Mouse (Mus musculus): ENCODE data around the gene Cd63. TPM values are rescaled to one million over a fixed set of nuclear protein-coding genes. Genes with fewer than 3 reads are reported as not detected.

The Cd63 gene
- total and polyA plus RNA-seq, 3 experiments, result not detected

DNA sequence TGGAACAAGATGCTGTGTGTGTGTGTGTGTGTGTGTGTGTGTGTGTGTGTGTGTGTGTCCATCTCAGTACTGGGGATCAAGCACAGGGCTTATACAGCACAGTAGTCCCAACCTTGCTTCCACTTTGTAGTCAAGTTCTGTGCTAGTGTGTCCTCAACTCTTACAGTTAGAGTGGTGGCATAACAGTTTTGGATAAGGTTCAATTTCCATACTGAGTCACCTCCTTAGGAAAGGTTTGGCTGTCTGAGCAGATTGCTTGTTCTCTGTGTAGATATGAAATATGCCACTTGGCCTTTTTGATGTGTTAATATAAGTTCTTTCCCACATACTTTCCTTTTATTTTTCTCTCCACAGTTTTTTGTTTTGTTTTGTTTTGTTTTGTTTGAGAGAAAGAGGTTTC lies 22.5 kb upstream of the Cd63 start:
- Histone ChIP-seq H3K4me1 (ENCODE audit: control insufficient read depth in 1 of 2, insufficient read depth in 2 of 2) (no peaks in the 10 kb centered on the region), H3K27me3 (replicated peaks) (no peaks in the 10 kb centered on the region), H3K4me3 (replicated peaks in 1 of 3; ENCODE audit: low read depth in 2 of 3, low read length in 2 of 3, poor library complexity in 1 of 3) (no peak overlapping the region), H3K9me3 (replicated peaks; ENCODE audit: low read length) (no peaks in the 10 kb centered on the region), H3K4me2 (ENCODE audit: insufficient read depth, low read depth, poor library complexity, severe bottlenecking) (no peak overlapping the region), H3K79me2 (replicated peaks; ENCODE audit: control insufficient read depth, extremely low read depth, insufficient read depth, poor library complexity, severe bottlenecking) (no peaks in the 10 kb centered on the region; the same call in 1 of the 2 replicates), H3K27ac (ENCODE audit: insufficient read depth, low read depth) (no peak overlapping the region), H3K9ac (ENCODE audit: insufficient read depth, low read depth) (no peak overlapping the region), H3K36me3 (replicated peaks in 1 of 2; ENCODE audit: control insufficient read depth in 1 of 2, insufficient read depth in 1 of 2, low read length in 1 of 2) (peaks cover 33 to 73% of the 10 kb centered on the region in 2 experiments)
- TF ChIP-seq UBTF (IDR thresholded peaks at IDR 0.05; ENCODE audit: low read depth, low read length) (no peak), ETS1 (conservative IDR thresholded peaks at IDR 0.05; ENCODE audit: low read depth, low read length) (no peak), BHLHE40 (IDR thresholded peaks at IDR 0.05; ENCODE audit: low read depth, low read length) (no peak), GABPA (IDR thresholded peaks at IDR 0.05; ENCODE audit: insufficient replicate concordance, low read depth, low read length) (no peak), NRF1 (IDR thresholded peaks at IDR 0.05; ENCODE audit: low read depth, low read length) (no peak), ZMIZ1 (IDR thresholded peaks at IDR 0.05; ENCODE audit: low read depth, low read length) (no peak), MYC (IDR thresholded peaks at IDR 0.05; ENCODE audit: low read depth, low read length) (no peak), POLR2AphosphoS2 (IDR thresholded peaks at IDR 0.05; ENCODE audit: low read depth, low read length) (no peak), IRF4 (IDR thresholded peaks at IDR 0.05; ENCODE audit: low read depth, low read length) (no peak), SMC3 (IDR thresholded peaks at IDR 0.05; ENCODE audit: low read depth, low read length) (no peak), TBP (conservative IDR thresholded peaks at IDR 0.05; ENCODE audit: low read depth, low read length) (no peak)
- in situ Hi-C loops (cut with MboI; ENCODE audit: low pct_ligation_motif_present, low pct_unique_long_range_greater_than_20kb, low sequenced_read_pairs) (no loop called here), dilution Hi-C loops (cut with MboI; ENCODE audit: extremely low pct_ligation_motif_present, extremely low pct_unique_long_range_greater_than_20kb, low sequenced_read_pairs) (no loop called here)
- DNase-seq (ENCODE audit: extremely low read depth), result no peak

DNA sequence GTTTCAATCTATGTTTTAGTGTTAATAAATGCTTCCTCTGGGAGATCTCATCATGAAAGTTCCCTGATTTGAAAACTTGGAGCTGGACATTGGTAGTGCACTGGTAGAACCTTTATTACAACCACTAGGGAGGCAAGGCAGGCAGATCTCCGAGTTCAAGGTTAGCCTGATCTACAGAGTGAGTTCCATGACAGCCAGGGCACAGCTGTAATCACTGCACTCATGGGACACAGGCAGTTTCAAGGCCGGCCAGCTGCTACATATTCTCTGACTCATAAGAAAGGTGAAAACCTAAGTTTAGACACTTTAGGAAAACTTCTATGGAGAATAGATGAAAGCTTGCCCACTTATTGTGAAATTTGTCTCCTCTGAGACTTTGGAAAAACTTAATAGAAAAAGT lies 22.0 kb upstream of the Cd63 start:
- TF ChIP-seq POLR2AphosphoS2 (IDR thresholded peaks at IDR 0.05; ENCODE audit: low read depth, low read length) (no peak), ZNF384 (IDR thresholded peaks at IDR 0.05; ENCODE audit: low read depth, low read length) (no peak), NELFE (IDR thresholded peaks at IDR 0.05; ENCODE audit: low read depth, low read length) (no peak), MAZ (IDR thresholded peaks at IDR 0.05; ENCODE audit: low read depth, low read length) (no peak), MXI1 (IDR thresholded peaks at IDR 0.05; ENCODE audit: low read depth, low read length) (no peak), CHD1 (IDR thresholded peaks at IDR 0.05; ENCODE audit: low read depth, low read length) (no peak), SMC3 (IDR thresholded peaks at IDR 0.05; ENCODE audit: low read depth, low read length) (no peak), IRF4 (IDR thresholded peaks at IDR 0.05; ENCODE audit: low read depth, low read length) (no peak)
- Histone ChIP-seq H3K79me2 (replicated peaks; ENCODE audit: control insufficient read depth, extremely low read depth, insufficient read depth, poor library complexity, severe bottlenecking) (no peaks in the 10 kb centered on the region; the same call in 1 of the 2 replicates), H3K27ac (ENCODE audit: insufficient read depth, low read depth) (no peak overlapping the region), H3K4me3 (replicated peaks in 1 of 3; ENCODE audit: low read depth in 2 of 3, low read length in 2 of 3, poor library complexity in 1 of 3) (no peak overlapping the region), H3K27me3 (replicated peaks) (no peaks in the 10 kb centered on the region), H3K36me3 (replicated peaks in 1 of 2; ENCODE audit: control insufficient read depth in 1 of 2, insufficient read depth in 1 of 2, low read length in 1 of 2) (peaks cover 31 to 72% of the 10 kb centered on the region in 2 experiments), H3K9me3 (replicated peaks; ENCODE audit: low read length) (no peaks in the 10 kb centered on the region), H3K4me1 (ENCODE audit: control insufficient read depth in 1 of 2, insufficient read depth in 2 of 2) (peaks cover 0 to 2% of the 10 kb centered on the region in 2 experiments; a peak in 1 of 4 replicates), H3K9ac (ENCODE audit: insufficient read depth, low read depth) (no peak overlapping the region), H3K4me2 (ENCODE audit: insufficient read depth, low read depth, poor library complexity, severe bottlenecking) (no peak overlapping the region)
- dilution Hi-C loops (cut with MboI; ENCODE audit: extremely low pct_ligation_motif_present, extremely low pct_unique_long_range_greater_than_20kb, low sequenced_read_pairs), result no loop called here
- in situ Hi-C loops (cut with MboI; ENCODE audit: low pct_ligation_motif_present, low pct_unique_long_range_greater_than_20kb, low sequenced_read_pairs), result no loop called here
- no peak for DNase-seq (ENCODE audit: extremely low read depth)
